Mouse (Mus musculus) kidney, embryonic 16.5 days (tissue): ENCODE results near the gene Zfp385b. TPM values are rescaled to one million over a fixed set of nuclear protein-coding genes. Genes with fewer than 3 reads are reported as not detected.
A peak's percentile ranks its signal among the peaks of the same experiment; 100 is the strongest.

Experiments
- ATAC-seq: fragments of 200-750 bp; cut with Nextera tagmentation; 2 replicates; pipeline ENCODE4 v1.8.0; 2017; ENCODE audit warnings: moderate TSS enrichment; ENCODE audit not compliant: low FRiP score, low TSS enrichment
- H3K27ac ChIP-seq: fragments of 300-500 bp; sonication (generic); 2 replicates; pipeline ENCODE4 v1.5.1; 2014; ENCODE audit warnings: low read length
- H3K27me3 ChIP-seq: fragments of 300-500 bp; sonication (generic); 2 replicates; pipeline ENCODE4 v1.6.1; 2014; ENCODE audit warnings: low read length, control low read depth, mixed read lengths; ENCODE audit not compliant: insufficient read depth
- H3K36me3 ChIP-seq: fragments of 300-500 bp; sonication (generic); 2 replicates; pipeline ENCODE4 v1.6.1; 2014; ENCODE audit warnings: low read length, control low read depth, mixed read lengths; ENCODE audit not compliant: insufficient read depth
- H3K4me1 ChIP-seq: fragments of 300-500 bp; sonication (generic); 2 replicates; pipeline ENCODE4 v1.6.1; 2014; ENCODE audit warnings: low read length, control low read depth, mixed read lengths; ENCODE audit not compliant: insufficient read depth
- H3K4me2 ChIP-seq: fragments of 300-500 bp; sonication (generic); replicated peaks from 2 replicates; pipeline ENCODE4 v1.6.1; 2014; ENCODE audit warnings: low read depth, low read length
- H3K4me3 ChIP-seq: fragments of 300-500 bp; sonication (generic); 2 replicates; pipeline ENCODE4 v1.5.1; 2014; ENCODE audit warnings: mild to moderate bottlenecking, low read length
- H3K9ac ChIP-seq: fragments of 300-500 bp; sonication (generic); replicated peaks from 2 replicates; pipeline ENCODE4 v1.6.1; 2014; ENCODE audit warnings: low read length
- H3K9me3 ChIP-seq: fragments of 300-500 bp; sonication (generic); 2 replicates; pipeline ENCODE4 v1.6.1; 2016; ENCODE audit warnings: low read length, control low read depth
- WGBS: fragments of 180-500 bp; shearing (Covaris S2); extraction: QIAGEN DNeasy Blood & Tissue Kit; methylation state at CpG from one replicate; pipeline ENCODE4 v1.1.7; 2014; 5-methylcytosine and 5-hydroxymethylcytosine counted together
- polyA plus RNA-seq: library from polyadenylated mRNA; unstranded; fragments of >200 nt; fragmentation: Nextera tagmentation; extraction: Ambion mirVana; gene quantifications from 2 replicates; pipeline ENCODE4 v1.2.1, GENCODE M21; 2015

Zfp385b gene
- polyA plus RNA-seq, 1 experiment from 2014 or later = 6.8 TPM

- Histone ChIP-seq H3K27me3 (no peaks in the 10 kb centered on the region), H3K4me2 (no peak overlapping the region), H3K9ac (no peak overlapping the region), H3K27ac (no peak overlapping the region), H3K4me1 (no peaks in the 10 kb centered on the region), H3K36me3 (no peaks in the 10 kb centered on the region), H3K4me3 (no peak overlapping the region), H3K9me3 (no peaks in the 10 kb centered on the region)
- WGBS = 67% methylated on average over 8 of the region's 8 CpGs
- ATAC-seq = no peak
Observed at GRCm38 (mm10) chr2:77795859-77796552, 23.4 kb downstream of the Zfp385b start.

DNA sequence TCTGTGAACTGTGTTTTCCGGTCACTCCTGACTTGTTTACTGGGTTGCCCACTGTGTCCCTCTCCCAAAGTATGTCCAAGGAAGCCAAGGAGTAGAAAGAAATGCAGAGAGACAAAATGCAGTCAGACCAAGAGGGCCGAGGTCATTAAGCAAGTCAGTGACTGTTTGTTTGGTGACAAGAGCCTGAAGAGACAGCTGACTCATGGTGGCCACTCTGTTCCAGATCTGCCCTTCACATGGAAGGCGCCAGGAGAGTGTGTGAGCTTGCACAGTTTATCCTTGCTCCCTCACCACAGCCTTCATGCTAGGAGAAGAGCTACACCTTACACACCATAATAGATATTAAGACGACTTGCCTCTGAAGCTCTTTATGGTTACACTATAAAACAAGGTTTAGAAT lies 28.6 kb downstream of the Zfp385b start:
- H3K9ac ChIP-seq = no peak overlapping the region
- 48% methylated on average over 4 of the region's 4 CpGs for WGBS
- no peak overlapping the region for H3K4me3 ChIP-seq
- no peaks in the 10 kb centered on the region for H3K36me3 ChIP-seq
- H3K27me3 ChIP-seq = no peaks in the 10 kb centered on the region
- H3K9me3 ChIP-seq = no peaks in the 10 kb centered on the region
- H3K4me2 ChIP-seq = no peak overlapping the region
- H3K27ac ChIP-seq = no peak overlapping the region
- peaks cover 7% of the 10 kb centered on the region for H3K4me1 ChIP-seq
- ATAC-seq = no peak

GRCm38 (mm10) chr2:77790295-77790694 lies 29.1 kb downstream of the Zfp385b start:
- Histone ChIP-seq H3K36me3 (no peaks in the 10 kb centered on the region), H3K9ac (no peak overlapping the region), H3K9me3 (no peaks in the 10 kb centered on the region), H3K27ac (no peak overlapping the region), H3K4me1 (peaks cover 7% of the 10 kb centered on the region), H3K4me3 (no peak overlapping the region), H3K27me3 (no peaks in the 10 kb centered on the region), H3K4me2 (no peak overlapping the region)
- 27% methylated on average over 9 of the region's 9 CpGs for WGBS
- 0 out of 2 replicates have a peak, but pooled peaks have one; percentile 50 for ATAC-seq

DNA sequence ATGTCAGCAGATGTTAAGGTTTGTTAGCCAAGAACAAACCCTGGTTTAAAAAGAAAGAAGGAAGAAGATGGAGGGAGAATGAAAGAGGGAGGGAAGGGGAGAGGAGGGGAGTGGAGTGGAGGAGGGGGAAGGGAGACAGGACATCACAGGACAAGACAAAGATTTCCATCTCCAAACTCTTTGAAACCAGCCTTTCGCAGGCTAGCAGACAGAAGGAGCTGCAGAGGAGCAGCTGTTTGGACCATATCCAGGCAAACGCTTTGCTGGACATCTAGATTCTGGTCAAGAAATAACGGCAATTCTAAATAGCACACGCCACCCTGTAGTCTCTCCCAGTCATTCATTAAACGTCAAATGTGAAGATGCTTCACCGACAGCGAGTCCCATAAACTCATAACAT lies 38.0 kb downstream of the Zfp385b start:
- H3K36me3 ChIP-seq = no peaks in the 10 kb centered on the region
- H3K4me2 ChIP-seq = no peak overlapping the region
- H3K4me3 ChIP-seq = no peak overlapping the region
- no peaks in the 10 kb centered on the region for H3K9me3 ChIP-seq
- no peak for ATAC-seq
- no peak overlapping the region for H3K27ac ChIP-seq
- H3K4me1 ChIP-seq = peaks cover 20% of the 10 kb centered on the region
- no peak overlapping the region for H3K9ac ChIP-seq
- 66% methylated on average over 7 of the region's 7 CpGs for WGBS
- no peaks in the 10 kb centered on the region for H3K27me3 ChIP-seq

- peak; percentile 96 for ATAC-seq
- peaks cover 21% of the 10 kb centered on the region for H3K4me1 ChIP-seq
- peak overlapping the region; percentile 67 for H3K27ac ChIP-seq
- WGBS = 7% methylated on average over 6 of the region's 6 CpGs
- no peak overlapping the region for H3K9ac ChIP-seq
- H3K9me3 ChIP-seq = no peaks in the 10 kb centered on the region
- no peak overlapping the region for H3K4me3 ChIP-seq
- H3K4me2 ChIP-seq = peak overlapping the region; percentile 29
- no peaks in the 10 kb centered on the region for H3K36me3 ChIP-seq
- H3K27me3 ChIP-seq = no peaks in the 10 kb centered on the region
Observed at GRCm38 (mm10) chr2:77777781-77778180, 41.7 kb downstream of the Zfp385b start.

DNA sequence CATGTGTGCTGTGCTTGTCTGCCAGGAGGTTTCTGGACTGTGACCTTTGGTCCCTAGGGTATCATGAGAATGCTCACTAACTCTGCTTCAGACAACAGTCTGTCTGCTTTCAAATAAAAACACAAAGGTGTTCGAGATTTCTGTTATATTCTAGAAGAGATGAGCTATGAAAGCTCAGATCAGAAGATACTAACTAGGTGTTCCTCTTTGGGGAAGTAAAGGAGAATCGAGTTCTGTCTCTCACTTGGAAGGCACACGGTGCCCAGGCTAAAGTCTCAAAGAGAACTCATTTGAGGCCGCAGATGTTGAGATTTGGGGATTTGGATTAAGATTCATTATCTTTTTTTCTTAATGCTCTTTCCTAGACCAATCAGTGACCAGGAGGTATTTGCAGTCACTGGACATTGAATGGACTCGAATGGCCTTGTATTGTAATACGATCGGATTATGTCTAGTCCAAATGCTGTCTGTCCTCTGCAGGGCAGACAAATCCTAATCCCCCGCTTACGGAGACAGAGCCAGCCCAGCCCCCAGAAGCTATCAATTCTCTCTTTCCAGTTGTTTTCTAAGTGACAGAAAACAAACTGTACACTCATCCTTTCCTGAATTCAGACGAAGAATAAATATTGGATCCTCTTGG lies 42.3 kb downstream of the Zfp385b start:
- peak; percentile 44; the same call in 1 of the 2 replicates for ATAC-seq
- Histone ChIP-seq H3K36me3 (no peaks in the 10 kb centered on the region), H3K9ac (no peak overlapping the region), H3K27me3 (no peaks in the 10 kb centered on the region), H3K4me3 (no peak overlapping the region), H3K4me1 (peaks cover 21% of the 10 kb centered on the region), H3K9me3 (no peaks in the 10 kb centered on the region), H3K4me2 (peak overlapping the region; percentile 29), H3K27ac (peak overlapping the region; percentile 67)
- 31% methylated on average over 10 of the region's 10 CpGs for WGBS

- H3K27me3 ChIP-seq = no peaks in the 10 kb centered on the region
- H3K4me3 ChIP-seq = no peak overlapping the region
- H3K9me3 ChIP-seq = no peaks in the 10 kb centered on the region
- no peak for ATAC-seq
- no peak overlapping the region for H3K9ac ChIP-seq
- no peaks in the 10 kb centered on the region for H3K36me3 ChIP-seq
- H3K4me1 ChIP-seq = peaks cover 21% of the 10 kb centered on the region
- 0 out of 2 replicates have a peak overlapping the region, but pooled peaks have one; percentile 15 for H3K4me2 ChIP-seq
- WGBS = 53% methylated on average over 15 of the region's 15 CpGs
- no peak overlapping the region for H3K27ac ChIP-seq
Observed at GRCm38 (mm10) chr2:77775247-77775880, 44.1 kb downstream of the Zfp385b start.

DNA sequence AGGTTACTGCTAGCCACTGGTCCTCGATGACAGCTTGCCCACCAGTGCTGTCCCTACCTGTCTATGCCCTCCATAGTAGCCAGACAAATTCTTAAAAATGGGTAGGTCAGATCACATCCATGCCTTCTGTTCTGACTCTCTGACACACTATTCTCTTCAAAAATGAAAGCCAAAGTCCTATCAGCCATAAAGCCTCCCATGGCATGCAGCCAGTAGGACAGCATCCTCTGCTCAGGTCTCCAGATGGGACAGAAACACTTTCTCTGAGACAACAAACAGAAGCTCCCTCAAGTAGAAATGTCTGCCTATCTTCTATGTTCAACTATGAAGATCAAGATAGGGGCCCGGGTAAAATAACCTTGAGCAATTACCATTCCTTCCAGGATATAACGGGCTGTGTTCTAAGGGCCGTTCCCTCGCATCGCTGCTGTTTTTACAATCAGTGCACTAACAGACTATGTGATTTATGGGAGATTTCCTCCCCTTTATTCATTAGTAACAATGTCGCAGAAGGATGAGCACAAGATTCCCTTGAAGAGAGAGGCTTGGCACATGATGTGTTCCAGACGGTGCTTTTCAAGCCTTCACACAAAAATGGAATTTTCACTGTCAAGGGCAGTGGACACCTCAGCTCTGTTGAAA lies 49.3 kb downstream of the Zfp385b start:
- no peaks in the 10 kb centered on the region for H3K36me3 ChIP-seq
- peak; percentile 59 for ATAC-seq
- 0 out of 2 replicates have a peak, but pooled peaks cover 2% of the 10 kb centered on the region for H3K4me1 ChIP-seq
- H3K27me3 ChIP-seq = no peaks in the 10 kb centered on the region
- no peaks in the 10 kb centered on the region for H3K9me3 ChIP-seq
- H3K4me3 ChIP-seq = no peak overlapping the region
- no peak overlapping the region; the same call in 1 of the 2 replicates for H3K27ac ChIP-seq
- WGBS = 17% methylated on average over 8 of the region's 8 CpGs
- no peak overlapping the region for H3K4me2 ChIP-seq
- H3K9ac ChIP-seq = no peak overlapping the region

DNA sequence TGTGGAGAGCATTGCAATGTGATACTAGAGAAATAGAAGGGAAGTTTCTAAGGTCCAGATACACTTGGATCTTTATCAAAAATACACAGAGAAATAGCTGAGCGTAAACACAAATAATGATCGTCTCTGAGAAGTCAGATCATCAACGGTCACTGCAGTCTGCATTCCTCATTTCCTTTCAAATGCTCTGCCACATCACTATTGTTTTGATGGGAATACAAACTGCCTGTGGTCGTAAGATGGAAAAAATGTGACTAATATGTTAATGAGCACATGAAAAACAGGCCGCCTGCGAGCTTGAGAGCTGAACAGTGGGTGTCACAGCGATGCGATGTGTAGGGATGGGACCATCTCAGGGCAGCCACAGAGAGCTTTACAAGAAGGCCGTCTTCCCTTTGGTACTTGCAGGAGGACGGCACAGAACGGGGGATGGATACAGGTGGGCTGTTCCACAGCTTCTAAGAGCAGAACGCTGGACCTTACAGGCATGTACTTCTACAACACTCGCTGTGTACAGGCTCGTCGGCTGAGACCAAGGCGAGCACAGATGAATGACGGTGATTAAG lies 51.0 kb downstream of the Zfp385b start:
- no peaks in the 10 kb centered on the region for H3K36me3 ChIP-seq
- H3K27me3 ChIP-seq = no peaks in the 10 kb centered on the region
- no peak overlapping the region for H3K4me3 ChIP-seq
- H3K4me2 ChIP-seq = no peak overlapping the region
- H3K27ac ChIP-seq = no peak overlapping the region
- H3K9me3 ChIP-seq = no peaks in the 10 kb centered on the region
- H3K9ac ChIP-seq = no peak overlapping the region
- 0 out of 2 replicates have a peak, but pooled peaks cover 2% of the 10 kb centered on the region for H3K4me1 ChIP-seq
- 71% methylated on average over 17 of the region's 17 CpGs for WGBS
- ATAC-seq = no peak
